Mouse (Mus musculus) retina, postnatal 7 days (tissue): Measurements from ENCODE around the gene Tha1.

ENCODE experiments used
- DNase-seq: peaks from one replicate; pipeline ENCODE4 v3.0.0-alpha.2; 2012; ENCODE audit warnings: low read depth, low spot score

Tha1 gene

GRCm38 (mm10) chr11:117826164-117826563, 47.1 kb downstream of the Tha1 start:
- DNase-seq: no peak

- no peak for DNase-seq
Observed at GRCm38 (mm10) chr11:117825333-117826101, 47.8 kb downstream of the Tha1 start, which contains the start of the genes Afmid and Tk1. Afmid (plus strand) TSS chr11:117825924. Tk1 (minus strand) TSS chr11:117826092.

GRCm38 (mm10) chr11:117824060-117824969, 49.0 kb downstream of the Tha1 start:
- peak; percentile 62 for DNase-seq

- no peak for DNase-seq
Observed at GRCm38 (mm10) chr11:117823411-117823810, 49.9 kb downstream of the Tha1 start.

- DNase-seq: no peak
Observed at GRCm38 (mm10) chr11:117822728-117823241, 50.5 kb downstream of the Tha1 start.

GRCm38 (mm10) chr11:117821868-117822267, 51.4 kb downstream of the Tha1 start:
- DNase-seq: no peak

GRCm38 (mm10) chr11:117820173-117820572, 53.1 kb downstream of the Tha1 start:
- no peak for DNase-seq

- no peak for DNase-seq
Observed at GRCm38 (mm10) chr11:117819095-117819494, 54.2 kb downstream of the Tha1 start.
